Mouse (Mus musculus) forebrain, postnatal 0 days (tissue): Measurements from ENCODE around the gene Ebp. TPM values are rescaled to one million over a fixed set of nuclear protein-coding genes. Genes with fewer than 3 reads are reported as not detected.

Source experiments
- ATAC-seq: fragments of 200-750 bp; cut with Nextera tagmentation; 2 replicates; pipeline ENCODE4 v1.8.0; 2017; ENCODE audit warnings: mild to moderate bottlenecking, moderate library complexity
- DNase-seq: peaks from one replicate; pipeline ENCODE4 v3.0.0-alpha.2; 2015
- H3K27ac ChIP-seq: fragments of 300-500 bp; sonication (generic); 2 replicates; pipeline ENCODE4 v1.5.1; 2014; ENCODE audit warnings: low read depth, mild to moderate bottlenecking, antibody characterized with exemption, low read length, moderate library complexity, mixed read lengths
- H3K27me3 ChIP-seq: fragments of 300-500 bp; sonication (generic); 2 replicates; pipeline ENCODE4 v1.6.1; 2014; ENCODE audit warnings: mild to moderate bottlenecking, low read length, mixed read lengths; ENCODE audit not compliant: insufficient read depth
- H3K36me3 ChIP-seq: fragments of 300-500 bp; sonication (generic); 2 replicates; pipeline ENCODE4 v1.6.1; 2014; ENCODE audit warnings: mild to moderate bottlenecking, moderate library complexity; ENCODE audit not compliant: insufficient read depth
- H3K4me1 ChIP-seq: fragments of 300-500 bp; sonication (generic); 2 replicates; pipeline ENCODE4 v1.6.1; 2014; ENCODE audit warnings: antibody characterized with exemption; ENCODE audit not compliant: insufficient read depth
- H3K4me2 ChIP-seq: fragments of 300-500 bp; sonication (generic); 2 replicates; pipeline ENCODE4 v1.6.1; 2014; ENCODE audit warnings: low read depth, mild to moderate bottlenecking, moderate library complexity
- H3K4me3 ChIP-seq: fragments of 300-500 bp; sonication (generic); 2 replicates; pipeline ENCODE4 v1.5.1; 2014; ENCODE audit warnings: low read depth, low read length, mixed read lengths
- H3K9ac ChIP-seq: fragments of 300-500 bp; sonication (generic); 2 replicates; pipeline ENCODE4 v1.6.1; 2014; ENCODE audit warnings: mild to moderate bottlenecking
- H3K9me3 ChIP-seq: fragments of 300-500 bp; sonication (generic); 2 replicates; pipeline ENCODE4 v1.6.1; 2016; ENCODE audit warnings: low read length
- CTCF ChIP-seq: sonication (generic); IDR thresholded peaks from 2 replicates; pipeline ENCODE4 v1.5.1; 2016; ENCODE audit warnings: antibody characterized with exemption, control low read depth, low read depth
- WGBS: fragments of 180-500 bp; shearing (Covaris S2); extraction: QIAGEN DNeasy Blood & Tissue Kit; methylation state at CpG from one replicate; pipeline ENCODE4 v1.1.7; 2014; 5-methylcytosine and 5-hydroxymethylcytosine counted together
- polyA plus RNA-seq: library from polyadenylated mRNA; unstranded; fragments of >200 nt; fragmentation: Nextera tagmentation; extraction: Ambion mirVana; gene quantifications from 2 replicates; pipeline ENCODE4 v1.2.1, GENCODE M21; 2015
- total RNA-seq: library from RNA; depleted of rRNA; stranded (reverse); fragments of >200 nt; gene quantifications from 2 replicates; pipeline ENCODE4 v1.2.3, GENCODE M21; 2014

Ebp gene
- total and polyA plus RNA-seq, 2 experiments from 2014 or later: 11.3 to 23.9 TPM

DNA sequence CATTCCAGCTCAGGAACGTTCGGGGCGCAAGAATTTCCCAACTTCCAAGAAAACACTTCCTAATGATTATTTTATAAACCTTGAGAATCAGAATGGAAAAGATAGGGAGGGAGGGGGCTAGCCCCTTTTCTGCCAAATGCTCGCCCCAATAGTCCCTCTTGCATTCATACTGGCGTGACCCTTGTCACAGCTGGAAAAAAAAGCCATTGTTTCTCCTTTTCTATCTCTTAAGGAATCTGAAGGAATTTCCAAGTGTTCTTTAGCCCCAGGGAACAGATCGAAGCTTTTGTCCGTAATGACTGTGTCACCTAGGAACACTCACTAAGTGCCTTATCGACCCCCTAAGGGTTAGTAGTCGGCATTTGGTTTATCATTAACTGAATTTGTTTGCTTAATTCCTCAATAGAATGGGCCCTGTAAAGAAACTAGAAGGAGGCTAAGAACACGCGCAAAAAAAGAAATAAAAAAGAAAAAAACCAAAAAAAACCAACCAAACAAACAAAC lies 13.4 kb upstream of the Ebp start:
- ATAC-seq (no peak), DNase-seq (no peak)
- no peak for TF ChIP-seq CTCF
- Histone ChIP-seq H3K4me2 (peak overlapping the region; percentile 56), H3K27ac (no peak overlapping the region), H3K9ac (peak overlapping the region; percentile 71), H3K36me3 (no peaks in the 10 kb centered on the region), H3K4me1 (no peaks in the 10 kb centered on the region), H3K4me3 (peak overlapping the region; percentile 57), H3K27me3 (no peaks in the 10 kb centered on the region), H3K9me3 (no peaks in the 10 kb centered on the region)
- 28% methylated on average over 11 of the region's 11 CpGs for WGBS

DNA sequence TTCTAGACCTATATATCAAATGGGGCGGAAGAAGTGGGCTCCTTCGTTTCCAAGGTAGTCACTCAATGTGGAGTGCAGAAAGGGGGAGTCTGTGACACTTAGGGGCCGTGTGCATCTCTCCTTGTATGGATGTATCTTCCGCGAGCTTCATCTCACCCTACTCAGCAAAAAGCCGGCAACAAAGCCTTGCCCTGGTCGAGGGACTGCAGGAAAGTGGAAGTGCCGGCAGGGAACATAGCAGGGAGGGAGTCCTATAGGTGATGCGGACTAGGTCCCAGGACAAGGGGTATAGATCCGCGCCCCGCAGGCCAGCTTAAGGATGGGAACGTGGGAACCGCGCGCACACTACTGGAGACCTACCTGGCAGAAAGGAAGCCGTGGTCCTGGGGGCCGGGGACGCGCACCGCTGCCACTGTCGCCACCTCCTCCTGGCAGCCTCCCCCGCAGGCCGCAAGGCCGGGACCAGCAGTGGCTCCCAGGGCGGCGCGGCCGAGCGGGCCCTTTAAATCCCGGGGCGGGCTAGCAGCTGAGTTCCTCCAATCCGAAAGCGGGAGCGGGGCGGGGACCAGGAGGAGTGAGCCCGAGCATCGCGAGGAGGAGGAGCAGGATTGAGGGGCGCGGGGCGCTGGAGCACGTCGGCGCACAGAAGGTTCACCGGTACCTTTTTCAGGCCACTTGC lies 12.8 kb upstream of the Ebp start, which contains the start of gene Porcn:
Porcn (minus strand) TSS at position 511 of the 679 bp plus-strand sequence.
- H3K9me3 ChIP-seq: no peaks in the 10 kb centered on the region
- H3K27me3 ChIP-seq: no peaks in the 10 kb centered on the region
- 18% methylated on average over 46 of the region's 46 CpGs for WGBS
- peak within 1 kb of the TSS; percentile 70 for H3K27ac ChIP-seq
- H3K36me3 ChIP-seq: no peaks in the 10 kb centered on the region
- peak; percentile 98 for ATAC-seq
- H3K9ac ChIP-seq: peak within 1 kb of the TSS; percentile 71
- peak within 1 kb of the TSS; percentile 57 for H3K4me3 ChIP-seq
- H3K4me2 ChIP-seq: peak within 1 kb of the TSS; percentile 56
- no peak for TF ChIP-seq CTCF
- peak; percentile 88 for DNase-seq
- no peaks in the 10 kb centered on the region for H3K4me1 ChIP-seq

DNA sequence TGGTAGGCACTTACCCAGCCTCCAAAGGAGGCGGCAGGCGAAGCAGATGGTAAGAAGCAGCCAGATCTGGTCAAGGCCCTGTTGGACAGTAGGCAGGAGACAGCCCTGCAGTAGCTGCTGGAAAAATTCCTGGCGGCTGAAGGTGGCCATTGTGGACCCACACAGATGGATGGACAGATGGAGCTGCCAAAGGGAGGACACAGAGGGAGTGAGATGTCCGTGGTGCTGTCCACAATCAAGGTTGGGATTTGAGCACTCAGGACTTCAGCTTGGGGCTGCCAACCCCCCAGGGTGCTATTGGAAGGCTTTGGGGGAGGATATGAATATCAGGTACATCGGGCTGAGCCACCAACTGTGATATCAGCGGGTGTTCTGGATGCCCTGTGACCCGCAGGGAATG lies 12.2 kb upstream of the Ebp start:
- Histone ChIP-seq H3K4me2 (peak overlapping the region; percentile 56), H3K36me3 (no peaks in the 10 kb centered on the region), H3K27ac (no peak overlapping the region), H3K9ac (peak overlapping the region; percentile 71), H3K9me3 (no peaks in the 10 kb centered on the region), H3K4me3 (peak overlapping the region; percentile 57), H3K27me3 (no peaks in the 10 kb centered on the region), H3K4me1 (no peaks in the 10 kb centered on the region)
- WGBS: 40% methylated on average over 7 of the region's 7 CpGs
- peak; percentile 1; the same call in 1 of the 2 replicates for ATAC-seq
- DNase-seq: no peak
- no peak for TF ChIP-seq CTCF

DNA sequence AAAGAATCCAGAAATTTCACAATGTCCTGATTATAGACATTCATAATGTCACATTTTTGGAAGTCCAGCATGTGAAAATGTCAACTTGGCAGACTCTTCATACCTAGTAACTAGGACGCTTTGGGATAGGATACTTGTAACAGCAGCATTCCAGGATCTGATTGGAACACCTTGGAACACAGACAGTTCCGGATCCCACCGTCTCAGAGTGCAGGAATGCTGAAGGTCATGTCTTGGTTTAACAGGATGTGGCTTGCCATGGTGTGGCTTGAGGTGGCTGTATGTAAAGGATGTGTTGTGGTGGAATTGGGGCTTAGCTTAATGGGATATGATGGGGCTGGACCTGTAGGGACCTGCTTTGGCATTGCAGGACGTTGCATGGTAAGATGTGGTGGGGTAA lies 11.8 kb upstream of the Ebp start:
- H3K27ac ChIP-seq: no peak overlapping the region
- H3K4me2 ChIP-seq: peak overlapping the region; percentile 56

DNA sequence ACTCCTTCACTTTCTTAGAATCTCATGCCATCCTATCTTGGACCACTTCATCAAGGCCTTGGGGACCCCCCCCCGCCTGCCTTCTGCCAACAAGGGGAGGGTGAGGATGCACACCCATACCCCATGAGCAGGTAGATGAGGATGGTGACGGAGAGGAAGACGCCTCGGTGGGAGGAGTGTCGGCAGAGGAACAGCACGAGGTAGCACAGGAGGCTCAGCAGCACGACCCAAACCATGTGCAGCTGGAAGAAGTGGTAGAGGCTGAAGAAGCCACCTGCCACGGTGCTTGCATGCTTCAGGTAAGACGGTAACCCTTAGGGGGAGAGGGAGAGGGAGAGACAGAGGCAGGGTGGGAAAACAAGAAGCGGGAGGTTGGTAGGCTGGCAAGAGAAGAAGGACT lies 10.8 kb upstream of the Ebp start:
- Histone ChIP-seq H3K4me3 (no peak overlapping the region), H3K9ac (no peak overlapping the region), H3K36me3 (no peaks in the 10 kb centered on the region), H3K9me3 (no peaks in the 10 kb centered on the region), H3K4me2 (no peak overlapping the region), H3K27me3 (no peaks in the 10 kb centered on the region), H3K4me1 (no peaks in the 10 kb centered on the region), H3K27ac (no peak overlapping the region)
- TF ChIP-seq CTCF: no peak
- no peak for ATAC-seq
- no peak for DNase-seq
- WGBS: 85% methylated on average over 10 of the region's 10 CpGs

More for the DNA sequence above, 11.8 kb upstream of the Ebp start:
- no peaks in the 10 kb centered on the region for H3K9me3 ChIP-seq
- DNase-seq (no peak), ATAC-seq (no peak)
- H3K4me1 ChIP-seq: no peaks in the 10 kb centered on the region
- peak overlapping the region; percentile 57; the same call in 1 of the 2 replicates for H3K4me3 ChIP-seq
- TF ChIP-seq CTCF: no peak
- H3K36me3 ChIP-seq: no peaks in the 10 kb centered on the region
- no peaks in the 10 kb centered on the region for H3K27me3 ChIP-seq
- WGBS: 77% methylated on average over 4 of the region's 4 CpGs
- H3K9ac ChIP-seq: no peak overlapping the region

DNA sequence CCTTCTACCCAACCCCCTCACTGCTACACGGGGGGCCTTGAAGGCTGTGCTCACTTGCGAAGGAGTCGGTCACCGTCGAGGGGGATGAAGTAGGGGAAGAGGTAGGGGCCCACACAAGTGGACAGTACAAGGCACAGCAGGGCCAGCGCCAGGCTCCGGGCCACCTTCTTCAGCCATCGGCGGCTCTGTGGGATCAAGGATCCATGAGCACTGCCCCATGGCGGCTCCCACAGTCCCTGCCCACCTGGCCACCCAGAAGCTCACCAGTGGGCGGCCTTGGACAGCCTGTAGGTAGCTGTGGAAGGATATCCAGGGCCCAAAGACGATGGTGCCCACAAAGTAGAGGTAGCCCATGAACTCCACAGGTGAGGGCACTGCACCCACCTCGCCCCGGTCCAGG lies 9.8 kb upstream of the Ebp start:
- H3K4me3 ChIP-seq: no peak overlapping the region
- DNase-seq: no peak
- no peak overlapping the region for H3K9ac ChIP-seq
- no peaks in the 10 kb centered on the region for H3K27me3 ChIP-seq
- no peaks in the 10 kb centered on the region for H3K4me1 ChIP-seq
- H3K36me3 ChIP-seq: no peaks in the 10 kb centered on the region
- no peak for ATAC-seq
- no peak for TF ChIP-seq CTCF
- 88% methylated on average over 14 of the region's 14 CpGs for WGBS
- no peaks in the 10 kb centered on the region for H3K9me3 ChIP-seq
- H3K4me2 ChIP-seq: no peak overlapping the region
- H3K27ac ChIP-seq: no peak overlapping the region

DNA sequence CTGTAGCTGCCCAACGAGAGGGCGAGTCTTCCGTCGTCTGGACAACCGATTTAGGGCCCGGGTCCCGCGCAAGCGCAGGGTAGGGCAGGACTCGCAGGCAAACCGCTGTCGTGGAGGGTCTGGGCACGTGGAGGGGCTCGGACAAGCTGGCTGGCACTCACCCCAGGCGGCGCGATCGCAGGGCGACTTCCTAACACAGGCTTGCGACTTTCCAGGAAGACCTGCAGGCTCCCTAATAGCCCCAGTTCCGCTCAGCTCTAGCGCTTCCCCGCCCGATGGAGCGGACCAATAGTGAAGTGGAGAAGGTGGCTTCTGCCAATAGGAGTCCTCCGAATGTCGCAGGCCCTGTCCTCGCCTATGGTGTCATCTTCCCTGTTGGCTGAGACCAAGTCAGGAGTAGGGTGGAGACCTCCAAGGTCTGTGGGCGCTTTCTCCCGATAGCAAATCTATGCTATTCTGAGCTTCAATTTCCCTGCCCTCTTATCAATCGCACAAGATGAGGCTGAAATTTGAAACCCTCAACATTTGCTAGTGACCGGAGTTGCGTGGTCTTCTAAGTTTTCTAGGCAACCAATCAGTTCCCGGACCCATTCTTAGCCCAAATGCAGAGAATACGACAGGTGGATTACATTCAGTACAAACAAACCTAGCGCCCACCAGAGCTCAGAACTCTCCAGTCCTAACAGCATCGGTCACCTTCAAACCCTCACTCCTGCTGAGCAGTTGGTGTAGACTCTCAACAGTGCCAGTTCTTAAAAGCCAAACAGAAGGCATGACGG lies 483 bp downstream of the Ebp start:
- 20% methylated on average over 37 of the region's 38 CpGs for WGBS
- DNase-seq: peak; percentile 83

More for the DNA sequence above, 483 bp downstream of the Ebp start:
- Histone ChIP-seq H3K4me1 (no peaks in the 10 kb centered on the region), H3K4me2 (peak overlapping the region; percentile 56), H3K9me3 (no peaks in the 10 kb centered on the region), H3K36me3 (no peaks in the 10 kb centered on the region), H3K27ac (peak overlapping the region; percentile 54; the same call in 1 of the 2 replicates), H3K9ac (peak overlapping the region; percentile 46), H3K27me3 (no peaks in the 10 kb centered on the region), H3K4me3 (peak overlapping the region; percentile 43)
- TF ChIP-seq CTCF: no peak
- peak; percentile 98 for ATAC-seq
